Mouse (Mus musculus): ENCODE measurements around the gene Irgc1. TPM values are rescaled to one million over a fixed set of nuclear protein-coding genes. Genes with fewer than 3 reads are reported as not detected.

The Irgc1 gene
- total RNA-seq, 2 experiments from 2014 or later: 0.26 to 0.52 TPM

DNA sequence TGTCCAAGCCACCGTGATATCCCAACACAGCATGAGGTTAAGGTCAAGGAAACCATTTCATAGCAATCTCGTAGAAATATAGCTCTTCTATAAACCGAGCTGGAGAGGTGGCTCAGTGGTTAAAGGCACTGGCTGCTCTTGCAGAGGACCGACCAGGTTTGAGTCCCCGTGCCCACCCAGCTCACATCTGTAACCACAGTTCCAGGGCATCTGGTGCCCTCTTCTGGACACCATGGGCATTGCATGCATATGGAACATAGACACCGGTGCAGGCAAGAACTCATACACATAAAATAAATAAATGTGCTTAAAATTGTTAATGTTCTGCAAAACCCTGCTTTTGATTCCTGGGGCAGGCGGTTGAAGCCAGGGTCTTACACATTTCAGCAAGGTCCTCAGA lies 20.8 kb upstream of the Irgc1 start:
- no peak for DNase-seq (ENCODE audit: low spot score in 2 of 2)

DNA sequence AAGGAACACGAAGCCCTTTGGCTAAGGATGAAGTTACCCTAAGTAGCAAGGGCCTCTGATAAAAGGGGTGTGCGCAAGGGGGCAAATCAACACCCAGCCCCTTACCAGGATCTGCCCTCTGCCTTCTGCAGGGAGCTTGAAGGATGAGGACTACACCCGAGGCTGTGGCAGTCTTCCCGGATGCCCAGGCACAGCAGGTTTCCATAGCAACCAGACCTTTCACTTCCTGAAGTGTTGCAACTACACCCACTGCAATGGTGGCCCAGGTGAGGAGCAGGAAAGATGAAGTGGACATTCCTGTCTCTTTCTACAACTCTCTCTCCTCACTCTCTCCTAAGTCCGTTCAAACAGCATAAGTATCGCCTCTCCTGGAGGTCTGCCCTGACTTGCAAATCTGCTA lies 20.3 kb upstream of the Irgc1 start:
- DNase-seq (ENCODE audit: low spot score in 2 of 2): no peak

DNA sequence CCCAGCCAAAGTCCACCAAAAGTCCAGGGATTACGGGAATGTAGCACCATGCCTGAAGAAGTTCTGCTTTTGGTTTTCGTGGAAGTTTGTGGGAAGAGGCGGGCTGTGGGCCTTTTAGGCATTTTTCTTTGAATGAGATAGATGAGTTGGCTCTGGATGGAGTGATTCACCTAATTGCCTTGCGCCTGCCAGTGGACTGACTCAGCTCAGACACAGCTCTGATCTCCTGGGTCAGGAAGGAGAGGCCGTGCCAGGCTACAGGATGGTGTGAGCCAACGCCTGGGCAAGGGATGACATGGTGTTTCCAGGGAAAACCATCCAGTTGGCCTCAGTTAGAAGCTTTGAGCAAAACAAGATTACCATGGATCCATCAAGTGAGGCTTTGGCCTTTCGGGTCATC lies 18.3 kb upstream of the Irgc1 start:
- DNase-seq (ENCODE audit: low spot score in 2 of 2): no peak

DNA sequence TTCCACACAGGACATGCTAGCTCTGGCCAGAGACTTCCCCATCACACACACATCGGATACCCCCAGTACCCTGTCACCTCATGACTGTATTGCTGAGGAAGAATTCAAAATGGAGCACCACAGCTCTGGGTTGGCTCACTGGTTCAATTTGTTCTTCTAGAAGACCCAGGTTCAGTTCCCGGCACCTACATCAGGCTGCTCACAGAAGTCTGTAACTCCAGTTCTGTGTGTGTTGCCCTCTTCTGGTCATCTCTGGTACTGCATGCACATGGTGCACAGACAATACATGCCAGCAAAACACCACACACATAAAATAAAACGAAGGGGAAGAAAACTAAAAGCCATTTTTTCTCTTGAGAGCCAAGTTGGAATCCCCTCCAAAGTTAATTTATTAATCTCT lies 17.0 kb upstream of the Irgc1 start:
- DNase-seq (ENCODE audit: low spot score in 2 of 2): no peak

DNA sequence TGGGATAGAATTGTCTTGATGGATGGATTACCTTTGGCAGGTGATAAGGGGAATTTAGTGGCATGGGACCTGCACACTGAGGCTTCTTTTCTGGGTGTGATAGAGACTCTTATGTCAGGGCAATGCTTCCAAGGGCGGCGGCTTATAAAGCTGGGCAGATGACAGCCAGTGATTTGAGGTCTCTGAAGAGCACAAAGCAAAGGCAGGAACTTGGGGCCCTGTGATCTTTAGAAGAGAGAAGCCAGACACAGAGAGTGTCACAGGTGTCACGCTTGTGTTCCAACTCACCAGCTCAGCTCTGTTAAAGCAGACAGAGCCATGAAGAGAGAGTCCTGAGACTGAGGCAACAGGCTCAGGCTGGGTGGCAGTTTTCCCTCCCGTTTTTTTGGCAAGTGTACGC lies 15.8 kb upstream of the Irgc1 start:
- DNase-seq (ENCODE audit: low spot score in 2 of 2): no peak

DNA sequence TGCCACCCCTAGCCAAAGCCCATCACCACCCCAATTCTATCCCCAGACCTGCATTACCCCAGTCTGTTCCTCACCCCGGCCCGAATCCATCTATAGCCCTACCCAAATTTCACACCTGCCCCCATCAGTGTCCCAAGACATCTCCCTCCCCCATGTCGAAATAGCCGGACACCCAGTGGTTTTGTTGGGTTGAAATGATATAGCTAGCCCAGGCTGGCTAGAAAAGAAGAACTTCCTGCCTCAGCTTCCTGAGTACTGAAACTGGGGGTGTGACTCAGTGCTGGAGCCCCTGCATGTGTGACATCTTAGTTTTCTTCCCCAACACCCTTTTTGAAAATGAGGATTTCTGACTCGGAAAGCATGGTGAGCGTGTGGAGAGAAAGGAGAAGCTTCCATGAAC lies 14.7 kb upstream of the Irgc1 start:
- no peak for DNase-seq (ENCODE audit: low spot score in 2 of 2)

DNA sequence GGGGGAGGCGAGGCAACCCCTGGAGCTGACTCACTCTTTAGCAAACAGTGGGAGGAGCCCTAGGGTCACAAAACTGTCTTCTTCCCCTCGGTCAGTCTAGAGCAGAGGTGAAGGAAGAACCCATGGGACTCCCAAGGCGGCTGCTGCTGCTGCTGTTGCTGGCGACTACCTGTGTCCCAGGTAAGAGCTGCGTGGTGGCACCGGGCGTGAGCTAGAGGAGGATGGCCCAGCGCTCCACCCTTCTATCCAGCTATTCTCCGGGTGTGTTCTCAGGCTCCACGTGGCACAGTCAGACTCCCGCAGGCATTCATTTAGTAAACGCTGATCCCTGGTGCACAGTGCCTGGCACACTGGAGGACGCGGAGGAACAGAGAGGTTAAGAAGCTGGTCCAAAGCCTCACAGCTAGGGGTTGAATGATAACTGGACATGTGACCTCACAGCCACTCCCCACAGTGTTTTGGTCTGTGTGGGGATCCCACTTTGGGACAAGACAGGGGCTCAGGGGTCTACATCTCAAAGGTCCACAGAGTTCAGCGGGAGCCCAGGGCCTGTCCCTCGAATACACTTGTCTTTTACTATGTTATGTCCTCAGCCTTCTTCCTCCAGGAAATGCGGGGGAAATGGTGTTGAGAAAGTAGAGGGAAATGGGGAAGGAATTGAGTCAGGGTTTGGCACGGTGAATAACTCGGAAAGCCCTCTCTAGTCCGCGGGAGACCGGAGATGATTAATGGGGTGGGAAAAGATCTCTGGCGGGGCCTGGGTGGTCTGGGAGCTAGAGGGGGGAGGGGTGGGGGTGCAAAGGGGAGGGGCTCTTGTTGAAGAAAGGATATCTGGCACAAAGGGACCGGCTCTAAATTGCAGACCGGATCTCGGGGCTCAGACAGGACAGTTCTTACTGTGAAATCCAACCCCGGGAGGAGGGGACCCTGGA lies 10.6 kb upstream of the Irgc1 start, which contains the start of gene Plaur:
Gene Plaur, plus strand, starts transcription at position 97 of the 932 bp plus-strand sequence.
- DNase-seq (ENCODE audit: low spot score in 2 of 2): no peak

DNA sequence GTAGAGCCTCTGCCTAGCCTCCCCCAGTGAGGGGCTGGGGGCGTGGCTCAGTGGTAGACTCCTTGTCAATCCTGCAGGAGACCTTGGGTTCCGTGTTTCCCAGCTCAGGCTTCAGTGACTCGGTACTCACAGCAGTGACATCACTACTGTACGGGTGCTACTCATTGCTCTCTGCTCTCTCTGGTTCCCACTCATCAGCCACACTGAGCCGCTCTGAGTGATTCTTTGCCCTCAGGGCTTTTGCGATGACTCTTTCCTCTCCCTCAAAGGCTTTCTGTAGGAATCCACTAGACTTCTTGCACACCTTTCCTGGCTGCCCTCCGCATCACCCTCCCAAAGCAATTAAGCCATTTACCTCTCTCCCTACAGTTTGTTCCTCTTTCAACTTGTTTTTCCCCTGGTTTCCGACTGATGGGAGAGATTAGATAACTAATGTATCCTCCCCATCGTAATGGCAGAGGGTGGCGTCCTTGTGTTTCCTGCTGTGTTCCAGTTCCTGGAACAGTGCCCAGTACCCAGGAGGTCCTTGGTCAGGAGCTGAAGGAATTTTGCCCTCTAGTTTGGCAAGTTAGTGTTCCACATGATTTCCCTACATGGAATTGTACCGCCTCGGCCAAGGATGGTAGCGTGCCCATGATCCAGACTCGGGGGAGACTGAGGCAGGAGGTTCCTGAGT lies 9.4 kb upstream of the Irgc1 start:
- DNase-seq (ENCODE audit: low spot score in 2 of 2): no peak

DNA sequence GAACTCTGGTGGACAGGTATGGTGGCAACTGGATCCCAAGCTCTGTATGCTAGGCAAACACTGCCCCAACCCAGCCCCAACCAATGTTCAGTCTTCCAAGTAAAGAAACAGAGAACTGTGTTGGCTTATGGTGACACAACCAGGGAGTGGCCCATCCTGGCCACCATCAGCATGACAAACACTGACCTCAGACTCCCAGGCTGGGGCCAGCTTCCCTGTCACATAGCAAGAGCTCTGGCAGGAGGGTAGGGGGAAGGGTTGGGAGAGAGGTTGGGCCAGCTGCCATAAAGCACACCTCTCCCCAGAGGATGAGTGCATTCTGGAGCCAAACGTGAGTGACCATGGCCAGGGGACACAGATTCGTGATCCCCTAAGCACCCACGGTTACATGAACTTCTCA lies 7.7 kb upstream of the Irgc1 start:
- DNase-seq (ENCODE audit: low spot score in 2 of 2): no peak

DNA sequence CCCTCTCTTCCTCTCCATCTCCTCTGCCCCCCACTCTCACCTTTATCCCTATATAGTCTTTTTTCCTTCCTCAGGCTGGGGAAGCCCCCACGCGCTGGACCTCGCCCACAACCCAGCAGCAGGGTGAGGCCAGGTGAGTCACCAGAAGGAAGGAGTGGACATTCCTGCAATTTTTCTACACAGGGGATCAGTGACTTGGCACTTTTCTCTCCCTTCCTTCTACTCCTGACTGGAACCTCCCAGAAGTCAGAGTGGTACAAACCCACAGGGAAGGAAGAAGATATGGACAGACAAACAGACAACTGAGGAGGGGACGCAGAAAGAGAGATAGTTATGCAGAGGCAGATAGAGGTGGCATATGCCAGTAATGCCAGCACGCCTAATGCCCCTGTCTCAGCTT lies 7.3 kb upstream of the Irgc1 start:
- DNase-seq (ENCODE audit: low spot score in 2 of 2): no peak

DNA sequence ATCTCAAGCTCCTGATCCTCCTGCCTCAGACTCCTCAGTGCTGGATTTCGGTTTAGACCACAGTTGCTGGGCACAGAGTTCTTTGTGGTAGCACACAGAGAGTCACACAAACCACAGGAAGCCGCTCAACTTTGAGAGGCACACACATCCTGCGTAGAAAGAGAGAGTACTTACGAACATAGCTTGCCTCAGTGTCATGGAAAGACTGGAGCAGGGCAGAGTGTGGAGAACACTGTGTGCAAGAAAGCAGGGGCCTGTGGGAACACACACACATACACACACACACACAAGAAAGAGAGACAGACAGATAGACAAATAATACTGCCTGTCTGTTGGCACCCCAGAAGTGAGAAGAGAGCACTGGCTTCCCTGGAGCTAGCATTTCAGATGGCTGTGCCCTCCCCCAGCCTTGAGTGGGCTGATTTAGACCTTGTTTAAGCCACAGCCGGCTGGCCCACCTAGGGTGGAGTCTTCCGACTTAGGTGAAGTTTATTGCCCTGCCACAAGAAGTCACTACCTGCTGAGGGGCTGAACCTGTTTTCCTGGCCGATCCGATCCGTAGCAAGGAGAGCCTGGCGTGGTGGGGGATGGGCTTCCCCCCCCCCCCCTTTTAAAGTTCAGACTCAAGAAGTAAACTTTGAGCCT lies 5.8 kb upstream of the Irgc1 start:
- no peak for DNase-seq (ENCODE audit: low spot score in 2 of 2)

DNA sequence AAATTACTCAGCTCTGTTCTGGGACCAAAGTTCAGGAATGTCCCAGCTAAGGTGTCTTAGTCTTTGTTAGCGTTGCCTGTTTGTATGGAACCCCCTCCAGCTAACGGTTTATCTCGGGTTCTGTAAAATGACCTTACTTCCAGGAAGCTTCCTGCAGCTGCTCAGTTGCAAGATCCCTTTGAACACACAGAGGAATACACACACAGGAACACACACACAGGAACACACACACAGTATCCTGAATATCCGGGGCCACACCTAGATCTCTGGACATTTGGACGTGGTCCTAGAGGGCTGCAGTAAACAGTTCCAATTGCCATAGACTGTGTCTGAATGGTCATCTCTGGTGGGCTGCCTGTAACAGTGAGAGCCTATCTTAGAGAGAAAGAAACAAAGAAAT lies 3.6 kb upstream of the Irgc1 start:
- no peak for DNase-seq (ENCODE audit: low spot score in 2 of 2)

DNA sequence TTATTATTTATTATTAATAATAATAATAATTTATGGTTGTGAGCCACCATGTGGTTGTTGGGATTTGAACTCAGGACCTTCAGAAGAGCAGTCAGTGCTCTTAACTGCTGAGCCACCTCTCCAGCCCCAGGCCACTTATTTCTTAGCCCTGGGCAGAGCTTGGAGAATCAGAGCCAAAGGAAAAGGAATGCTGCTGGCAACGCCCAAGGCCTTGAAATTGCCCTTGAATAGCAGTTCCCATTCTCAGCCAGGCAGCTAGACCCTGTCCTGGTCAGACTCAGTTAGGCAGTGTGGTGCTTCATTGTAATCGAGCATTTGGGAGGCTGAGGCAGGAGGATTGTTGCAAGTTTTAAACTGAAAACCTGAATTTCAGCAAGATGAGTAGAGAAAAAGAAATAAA lies 2.1 kb upstream of the Irgc1 start:
- DNase-seq (ENCODE audit: low spot score in 2 of 2): no peak

DNA sequence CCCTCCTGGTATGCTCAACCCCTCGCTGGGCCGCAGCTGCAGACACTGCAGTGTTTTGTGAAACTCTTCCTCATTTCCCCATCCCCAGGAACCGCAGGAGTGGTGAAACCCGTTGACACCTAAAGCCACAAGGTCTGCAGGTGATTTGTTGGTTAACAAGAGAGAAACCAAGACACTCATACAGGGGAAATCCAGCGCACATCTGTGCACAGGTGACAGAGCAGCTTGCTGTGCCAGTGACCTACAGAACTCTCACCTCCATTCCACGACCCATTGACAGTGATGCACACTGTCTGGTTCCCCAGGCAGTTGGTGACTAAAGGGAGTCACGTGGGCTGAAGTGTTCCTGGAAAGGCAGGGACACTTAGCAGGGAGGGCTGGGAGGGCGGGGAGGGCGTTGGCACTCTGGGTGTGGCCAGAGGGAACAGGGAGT lies 1.5 kb downstream of the Irgc1 start:
- DNase-seq (ENCODE audit: low spot score in 2 of 2): no peak

DNA sequence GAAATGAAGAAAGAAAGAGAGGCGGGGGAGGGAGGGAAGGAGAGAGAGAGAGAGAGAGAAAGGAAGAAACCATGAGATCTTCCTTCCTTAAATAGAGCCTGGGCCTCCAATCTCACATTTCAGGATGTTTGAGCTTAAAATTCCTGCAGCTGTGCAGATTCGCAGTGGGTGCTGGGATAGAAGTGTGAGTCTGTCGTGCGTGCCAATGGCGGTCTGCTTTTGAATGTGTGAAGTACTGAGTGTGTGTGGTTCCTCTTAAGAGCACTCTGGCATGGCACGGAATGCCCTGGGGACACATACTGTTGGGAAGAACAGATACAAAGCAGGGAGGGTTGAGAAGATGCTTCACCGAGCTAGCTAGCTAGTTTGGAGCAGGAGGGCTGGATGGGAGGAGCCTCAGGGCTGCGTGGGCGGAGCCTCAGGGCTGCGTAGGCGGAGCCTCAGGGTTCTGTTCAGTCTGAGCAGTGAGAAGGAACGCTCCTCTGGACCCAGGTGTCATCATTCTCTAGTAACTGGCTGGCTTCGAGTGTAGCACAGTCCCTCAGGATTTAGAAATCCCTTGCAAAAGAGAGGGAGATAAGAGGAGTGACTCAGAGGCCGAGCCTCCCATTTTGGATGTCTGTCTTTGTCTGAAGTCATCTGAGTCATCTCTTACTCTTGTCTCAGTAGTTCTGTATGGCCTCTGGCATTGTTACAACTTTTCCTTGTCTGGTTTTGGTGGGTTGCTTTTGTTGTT lies 3.1 kb downstream of the Irgc1 start:
- DNase-seq (ENCODE audit: low spot score in 2 of 2): no peak

DNA sequence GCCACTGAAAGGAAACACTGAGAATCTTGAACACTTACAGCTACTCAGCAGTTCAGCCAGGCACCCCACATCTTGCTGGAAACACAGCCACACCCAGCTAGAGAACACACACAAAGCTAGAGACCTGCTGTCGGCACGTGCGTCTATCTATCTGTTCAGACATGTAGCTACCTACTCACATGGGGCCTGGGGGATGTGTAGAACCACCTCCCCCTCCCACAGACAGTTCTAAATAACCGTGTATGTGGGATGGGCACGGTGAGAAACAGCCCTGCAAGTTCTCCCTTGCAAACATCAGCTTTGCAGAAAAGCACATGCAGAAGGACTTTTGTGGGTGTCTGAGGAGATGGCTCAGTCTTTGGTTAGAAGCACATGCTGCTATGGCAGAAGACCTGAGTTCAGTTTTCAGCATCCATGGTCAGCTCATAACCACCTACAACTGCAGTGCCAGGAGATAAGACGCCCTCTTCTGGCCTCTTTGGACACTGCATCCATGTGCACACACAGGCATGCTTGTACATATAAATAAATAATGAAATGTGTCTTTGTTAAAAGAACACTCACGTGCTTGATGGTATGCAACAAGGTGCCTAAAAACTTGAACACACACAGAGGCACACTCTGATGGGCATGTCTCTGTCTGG lies 5.3 kb downstream of the Irgc1 start:
- DNase-seq (ENCODE audit: low spot score in 2 of 2): no peak

DNA sequence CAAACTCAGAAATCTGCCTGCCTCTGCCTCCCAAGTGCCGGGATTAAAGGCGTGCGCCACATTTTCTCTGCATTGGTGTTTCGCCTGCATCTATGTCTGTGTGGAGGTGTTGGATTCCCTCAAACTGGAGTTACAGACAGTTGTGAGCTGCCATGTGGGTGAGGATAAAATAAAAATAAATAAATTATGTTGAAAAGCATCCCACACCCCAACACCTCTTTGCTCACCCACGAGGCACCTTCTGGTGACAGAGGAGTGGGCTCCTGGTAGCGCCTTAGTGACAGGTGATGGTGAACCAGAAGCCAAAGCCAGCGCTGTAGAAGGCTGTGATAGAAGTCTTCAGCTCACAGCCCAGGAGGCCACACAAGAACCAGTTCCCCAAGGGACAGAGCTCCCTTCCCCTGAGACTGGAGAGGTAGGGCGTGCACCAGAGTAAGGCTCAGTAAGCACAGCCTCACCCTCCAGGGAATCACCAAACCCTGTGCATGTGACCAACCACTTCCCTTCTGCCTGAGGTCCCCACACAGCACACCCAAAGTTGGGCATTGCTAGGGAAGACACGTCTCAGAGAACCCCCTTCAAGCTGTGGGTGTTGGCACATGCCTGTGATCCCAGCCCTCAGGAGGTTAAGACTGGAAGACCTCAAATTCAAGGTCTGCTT lies 6.7 kb downstream of the Irgc1 start:
- DNase-seq (ENCODE audit: low spot score in 2 of 2): no peak

DNA sequence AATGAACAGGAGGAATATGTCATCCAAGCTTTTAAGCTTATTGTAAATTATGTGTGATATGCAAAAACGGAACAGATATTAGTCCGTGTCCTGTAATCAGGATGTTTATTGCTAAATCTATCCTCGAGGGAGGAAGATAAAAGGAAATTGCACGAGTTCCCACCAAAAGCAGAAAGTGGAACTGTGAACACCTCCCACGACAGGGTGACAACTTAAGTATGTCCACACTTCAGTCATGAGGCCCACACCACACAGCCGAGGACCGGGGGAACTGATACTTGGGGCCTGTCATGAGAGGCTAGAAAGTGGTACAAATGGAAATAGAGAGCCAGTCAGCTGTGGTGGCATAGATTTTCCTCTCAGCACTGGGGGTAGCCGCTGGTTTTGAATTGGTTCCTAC lies 9.8 kb downstream of the Irgc1 start:
- DNase-seq (ENCODE audit: low spot score in 2 of 2): no peak

DNA sequence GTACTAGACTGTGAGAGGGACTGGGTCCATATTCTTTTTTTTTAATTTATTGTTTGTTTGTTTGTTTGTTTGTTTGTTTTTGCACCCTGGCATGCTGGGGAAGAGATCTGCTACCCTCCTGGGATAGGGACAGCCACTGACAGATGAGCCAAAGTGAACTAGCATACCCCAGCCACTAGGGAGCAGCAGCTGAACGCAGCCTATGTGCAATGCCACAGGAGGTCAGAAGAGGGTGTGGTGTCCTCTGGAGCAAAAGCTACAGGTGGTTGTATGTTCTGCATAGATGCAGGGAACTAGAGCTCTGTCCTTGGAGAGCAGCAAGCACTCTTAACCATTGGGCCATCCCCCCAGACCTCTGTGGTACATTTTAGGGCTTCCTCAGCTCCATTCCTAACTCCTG lies 10.3 kb downstream of the Irgc1 start:
- DNase-seq (ENCODE audit: low spot score in 2 of 2): peak in 1 of 2 experiments; percentile 56

DNA sequence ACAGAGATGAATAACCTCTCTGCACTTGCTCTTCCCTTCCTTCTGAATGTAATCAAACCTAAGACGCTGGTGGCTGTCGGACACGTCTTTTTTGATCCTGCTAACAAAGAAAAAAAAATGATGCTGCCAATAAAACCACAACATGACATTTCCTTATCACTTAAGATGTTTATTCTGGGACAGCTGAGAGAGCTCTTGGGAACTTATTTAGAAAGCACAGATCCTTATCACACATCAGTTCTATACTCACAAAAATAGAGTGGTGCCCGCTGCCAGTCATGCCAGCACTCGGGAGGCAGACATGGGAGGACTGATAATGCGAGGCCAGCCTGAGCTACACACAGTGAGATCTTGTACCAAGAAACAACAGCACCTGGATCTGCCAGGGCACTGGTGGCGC lies 12.2 kb downstream of the Irgc1 start:
- DNase-seq (ENCODE audit: low spot score in 2 of 2): no peak

All from gastrocnemius, postnatal 4 days (tissue).